Mouse (Mus musculus) bone marrow, adult 2 months (tissue): ENCODE measurements around the gene Cldn9. TPM values are rescaled to one million over a fixed set of nuclear protein-coding genes. Genes with fewer than 3 reads are reported as not detected.
A peak's percentile ranks its signal among the peaks of the same experiment; 100 is the strongest.

Experiments
- H3K27ac ChIP-seq: fragments of 200-500 bp; 2 replicates; pipeline ENCODE4 v1.5.1; 2012; ENCODE audit warnings: low read depth, mild to moderate bottlenecking, control low read depth, inconsistent platforms, low read length; ENCODE audit not compliant: control insufficient read depth, poor library complexity, insufficient read depth
- H3K4me1 ChIP-seq: fragments of 200-500 bp; 2 replicates; pipeline ENCODE4 v1.6.1; 2011; ENCODE audit warnings: low read length; ENCODE audit not compliant: control insufficient read depth, insufficient read depth
- H3K4me3 ChIP-seq: fragments of 200-500 bp; replicated peaks from 2 replicates; pipeline ENCODE3; 2011; ENCODE audit warnings: mild to moderate bottlenecking, low read depth, low read length, control low read depth; ENCODE audit not compliant: control insufficient read depth
- CTCF ChIP-seq: fragments of 200-500 bp; IDR thresholded peaks from 2 replicates; pipeline ENCODE4 v1.5.1; 2011; ENCODE audit warnings: low read length, control low read depth; ENCODE audit not compliant: control insufficient read depth, insufficient read depth
- POLR2A ChIP-seq: fragments of 200-500 bp; IDR thresholded peaks from 2 replicates; pipeline ENCODE4 v1.6.1; 2011; ENCODE audit warnings: low read depth, mild to moderate bottlenecking, control low read depth, low read length, borderline replicate concordance; ENCODE audit not compliant: control insufficient read depth
- WGBS: fragments of 180-500 bp; shearing (Covaris S2); methylation state at CpG from one replicate; pipeline ENCODE4 v1.1.7; 2018; 5-methylcytosine and 5-hydroxymethylcytosine counted together
- polyA plus RNA-seq: library from polyadenylated mRNA; stranded (reverse); fragments of >200 nt; gene quantifications from 2 replicates; pipeline ENCODE4 v1.2.4, GENCODE M21; 2011; ENCODE audit warnings: low replicate concordance; ENCODE audit not compliant: missing spikeins, insufficient read depth, insufficient read length

The Cldn9 gene
- polyA plus RNA-seq, 1 experiment: not detected

DNA sequence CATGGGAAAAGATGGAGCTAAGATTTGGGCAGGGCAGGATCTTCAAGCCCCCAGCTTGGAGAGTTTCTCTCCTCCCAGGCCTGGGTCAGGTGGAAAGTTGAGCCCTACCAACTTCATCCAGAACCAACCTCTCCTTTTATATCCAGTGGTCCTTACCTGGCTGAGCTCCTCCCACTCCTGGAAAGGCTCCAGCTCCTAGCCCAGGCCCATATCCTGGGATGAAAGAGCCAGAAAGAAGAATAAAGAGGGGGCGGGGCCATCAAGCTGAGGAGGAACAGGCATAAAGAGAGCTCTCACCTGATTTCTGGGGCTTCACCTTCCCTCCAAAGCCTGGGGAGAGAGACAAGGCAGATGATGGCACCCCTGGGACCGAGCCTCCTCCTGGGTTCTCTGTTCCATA, 33.2 kb upstream of the Cldn9 start:
- 64% methylated on average over 2 of the region's 2 CpGs for WGBS
- H3K27ac ChIP-seq: no peak overlapping the region
- H3K4me3 ChIP-seq: no peak overlapping the region
- H3K4me1 ChIP-seq: no peaks in the 10 kb centered on the region
- TF ChIP-seq POLR2A (no peak), CTCF (no peak)

DNA sequence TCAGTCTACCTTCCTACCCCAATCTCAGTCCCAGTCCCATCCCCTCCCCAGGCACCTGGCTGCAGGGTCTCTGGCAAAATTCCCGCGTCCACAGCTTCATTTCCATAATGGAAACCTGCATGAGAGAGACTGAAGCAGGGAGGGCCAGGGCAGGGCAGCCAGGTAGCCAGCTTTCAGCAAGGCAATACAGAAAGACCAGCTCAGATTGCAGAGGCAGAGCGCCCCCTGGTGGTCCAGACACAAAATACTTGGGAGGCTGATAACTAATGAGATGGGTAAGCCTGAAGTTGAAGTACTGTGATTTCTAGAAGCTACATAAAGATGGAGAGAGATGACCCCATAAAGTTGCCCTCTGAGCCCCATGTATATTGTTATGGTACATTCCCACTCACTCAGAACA, 22.4 kb upstream of the Cldn9 start:
- no peak overlapping the region for H3K4me3 ChIP-seq
- TF ChIP-seq POLR2A (no peak), CTCF (peak; percentile 91)
- 2% methylated on average over 3 of the region's 3 CpGs for whole genome bisulfite sequencing
- H3K27ac ChIP-seq: no peak overlapping the region
- no peaks in the 10 kb centered on the region for H3K4me1 ChIP-seq

DNA sequence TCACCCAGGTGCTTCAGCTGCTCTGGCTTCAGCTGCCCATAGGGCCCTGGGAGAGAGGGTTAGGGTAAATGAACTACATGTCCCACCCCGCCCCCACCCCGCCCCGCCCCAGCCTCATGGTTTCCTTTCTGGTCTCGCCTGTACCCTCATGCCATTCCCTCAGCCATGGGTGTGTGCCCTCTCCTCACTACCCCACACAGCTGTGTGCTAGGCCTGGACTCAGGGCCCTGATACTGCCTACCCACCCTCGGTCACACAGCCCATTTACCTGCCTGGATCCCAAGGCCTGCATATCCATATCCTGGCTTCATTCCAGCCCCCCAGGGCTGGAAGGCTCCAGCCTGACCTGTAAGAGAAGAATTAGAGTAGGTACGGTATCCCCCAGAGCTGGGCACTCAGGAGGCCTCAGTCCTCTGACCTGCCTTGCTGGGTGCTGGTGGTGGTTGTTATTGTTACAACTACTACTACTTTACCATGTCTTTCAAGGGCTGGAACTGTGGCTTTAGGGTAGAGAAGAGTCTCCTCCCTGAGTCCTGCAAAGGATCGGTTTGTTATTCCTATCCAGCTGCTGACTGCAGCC, 21.8 kb upstream of the Cldn9 start:
- 76% methylated on average over 7 of the region's 7 CpGs for WGBS
- no peak overlapping the region for H3K27ac ChIP-seq
- TF ChIP-seq CTCF (no peak), POLR2A (no peak)
- no peaks in the 10 kb centered on the region for H3K4me1 ChIP-seq
- no peak overlapping the region for H3K4me3 ChIP-seq

DNA sequence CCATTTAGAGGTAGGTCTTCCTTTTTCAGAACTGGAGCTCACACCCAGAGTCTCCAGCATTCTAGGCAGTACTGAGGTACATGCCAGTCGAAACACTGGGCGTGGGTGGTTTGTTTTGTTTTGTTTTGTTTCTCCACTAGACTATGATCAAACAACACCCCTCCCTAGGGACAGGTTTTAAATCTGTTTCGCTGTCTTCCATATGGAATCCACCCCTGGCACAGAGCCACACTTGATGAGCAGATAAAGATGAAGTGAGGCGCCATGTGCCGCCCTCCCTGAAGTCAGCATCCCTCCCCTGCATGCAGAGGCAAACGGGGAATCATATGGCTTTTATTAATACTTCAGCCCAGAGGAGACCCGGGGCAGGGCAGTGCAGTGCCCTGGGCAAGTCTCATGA, 20.9 kb upstream of the Cldn9 start:
- Histone ChIP-seq H3K4me3 (no peak overlapping the region), H3K27ac (no peak overlapping the region), H3K4me1 (no peaks in the 10 kb centered on the region)
- TF ChIP-seq CTCF: no peak
- TF ChIP-seq POLR2A: no peak
- 69% methylated on average over 7 of the region's 7 CpGs for WGBS

DNA sequence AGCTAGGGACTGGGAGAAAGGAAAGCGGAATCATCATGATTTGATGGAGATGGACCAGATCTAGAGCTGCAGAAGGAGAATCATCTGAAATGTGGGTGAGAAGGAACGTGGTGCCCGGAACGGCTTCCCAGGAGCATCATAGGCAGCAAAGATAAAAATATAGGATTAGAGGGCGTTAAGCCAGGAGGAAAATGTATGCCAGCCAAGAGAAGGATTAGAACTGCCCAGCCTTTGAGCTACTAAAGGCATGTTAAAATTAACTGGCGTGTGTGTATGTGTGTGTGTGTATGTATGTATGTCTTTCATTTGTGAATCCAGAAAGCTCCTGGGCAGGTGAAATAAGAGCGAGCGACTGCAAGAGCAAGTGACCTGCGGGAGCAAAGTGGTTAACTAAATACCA, 19.5 kb upstream of the Cldn9 start:
- WGBS: 85% methylated on average over 9 of the region's 9 CpGs
- H3K27ac ChIP-seq: no peak overlapping the region
- no peaks in the 10 kb centered on the region for H3K4me1 ChIP-seq
- TF ChIP-seq CTCF (no peak), POLR2A (no peak)
- H3K4me3 ChIP-seq: no peak overlapping the region

DNA sequence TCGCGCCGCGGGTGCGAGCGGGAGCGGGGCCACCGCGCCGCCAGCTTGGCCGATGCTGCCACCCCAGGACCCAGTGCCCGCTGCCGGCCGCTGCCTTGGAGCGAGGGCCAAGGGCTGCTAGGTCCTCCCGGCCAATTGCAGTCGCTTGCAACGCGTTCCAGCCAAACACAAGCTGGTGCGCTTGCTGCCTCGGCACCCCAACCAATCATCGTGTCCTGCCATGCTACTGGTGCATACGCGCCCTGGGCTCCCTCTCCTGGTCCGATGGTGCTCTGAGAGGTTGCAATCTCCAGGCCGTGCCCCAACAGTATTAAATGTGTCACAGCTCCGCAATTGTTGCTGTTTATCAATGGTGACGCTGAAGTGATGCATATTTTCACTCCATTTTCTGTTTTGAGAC, 16.3 kb upstream of the Cldn9 start:
- H3K4me3 ChIP-seq: peak overlapping the region; percentile 43
- peak; percentile 58 for TF ChIP-seq CTCF
- TF ChIP-seq POLR2A: no peak
- no peaks in the 10 kb centered on the region for H3K4me1 ChIP-seq
- no peak overlapping the region; the same call in 1 of the 2 replicates for H3K27ac ChIP-seq
- WGBS: 1% methylated on average over 28 of the region's 28 CpGs

DNA sequence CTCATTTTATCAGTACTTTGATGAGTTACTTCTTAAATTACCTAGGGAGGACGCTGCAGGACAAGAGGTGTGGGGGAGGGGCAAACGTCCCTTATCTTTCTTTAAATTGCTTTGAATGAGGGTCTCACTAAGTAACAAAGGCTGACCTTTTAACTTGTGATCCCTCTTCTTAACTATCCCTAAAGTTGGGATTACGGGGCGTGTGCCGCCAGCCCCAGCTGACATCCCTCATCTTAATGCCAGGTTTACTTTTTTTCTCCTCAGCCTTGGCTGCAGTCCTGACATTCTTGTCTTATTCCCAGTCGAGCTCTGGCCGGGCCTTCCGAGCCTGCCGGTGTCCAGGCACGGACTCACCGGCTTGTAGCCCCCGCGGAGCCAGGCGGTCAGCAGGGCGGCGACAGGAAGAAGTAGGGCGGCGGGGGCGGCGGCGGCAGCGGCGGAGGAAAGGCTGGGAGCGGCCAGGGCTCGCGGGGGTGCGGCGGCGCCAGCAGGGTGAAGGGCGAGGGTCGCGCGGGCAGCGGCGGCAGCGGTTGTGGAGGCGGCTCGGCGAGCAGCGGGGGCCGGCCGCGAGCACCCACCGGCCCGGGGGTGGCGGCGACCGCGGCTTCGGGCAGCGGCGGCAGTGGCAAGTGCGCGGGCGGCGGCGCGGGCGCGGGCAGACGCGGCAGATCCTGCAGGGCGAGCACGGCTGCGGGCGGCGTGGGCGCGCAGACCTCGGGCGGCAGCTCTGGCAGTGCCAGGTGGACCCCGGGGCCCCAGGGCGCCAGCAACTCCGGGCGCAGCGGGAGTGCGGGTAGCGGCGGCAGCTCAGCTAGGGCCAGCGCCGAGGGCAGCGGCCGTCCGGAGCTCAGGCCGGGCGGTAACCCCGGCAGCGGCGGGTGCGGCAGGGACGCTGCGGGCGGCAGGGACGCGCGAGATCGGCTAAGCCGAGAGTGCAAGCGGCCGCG, 15.6 kb upstream of the Cldn9 start:
- Histone ChIP-seq H3K4me1 (no peaks in the 10 kb centered on the region), H3K4me3 (peak overlapping the region; percentile 43), H3K27ac (no peak overlapping the region; the same call in 1 of the 2 replicates)
- TF ChIP-seq CTCF: no peak
- no peak for TF ChIP-seq POLR2A
- WGBS: 3% methylated on average over 99 of the region's 101 CpGs

DNA sequence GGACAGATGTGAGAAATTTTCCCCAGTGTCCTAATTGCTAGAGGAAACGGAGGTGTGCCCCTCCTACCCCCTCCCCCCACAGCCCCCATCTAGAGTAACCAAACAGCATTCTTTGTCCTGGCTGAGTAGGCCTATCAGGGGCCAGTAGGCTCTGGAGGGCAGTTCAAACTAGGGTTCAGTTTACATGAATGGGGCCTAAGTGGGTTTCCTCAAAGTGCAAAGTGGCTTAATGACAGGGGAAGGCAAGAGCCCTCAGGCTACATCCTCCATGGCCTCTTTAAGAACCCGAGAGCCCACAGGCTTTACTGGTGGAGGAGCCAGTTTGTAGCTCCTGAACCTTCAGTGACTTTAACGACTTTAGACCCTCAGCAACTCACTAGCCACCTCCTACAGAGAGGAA, 12.0 kb upstream of the Cldn9 start:
- H3K4me1 ChIP-seq: no peaks in the 10 kb centered on the region
- H3K27ac ChIP-seq: no peak overlapping the region
- no peak for TF ChIP-seq POLR2A
- TF ChIP-seq CTCF: no peak
- WGBS: 60% methylated on average over 3 of the region's 3 CpGs
- H3K4me3 ChIP-seq: no peak overlapping the region
